Mouse (Mus musculus) bone marrow, adult 2 months (tissue): ENCODE data around the gene Atp2b4.

ENCODE experiments used
- CTCF ChIP-seq: fragments of 200-500 bp; IDR thresholded peaks from 2 replicates; pipeline ENCODE4 v1.5.1; 2011; ENCODE audit warnings: low read length, control low read depth; ENCODE audit not compliant: control insufficient read depth, insufficient read depth
- POLR2A ChIP-seq: fragments of 200-500 bp; IDR thresholded peaks from 2 replicates; pipeline ENCODE4 v1.6.1; 2011; ENCODE audit warnings: low read depth, mild to moderate bottlenecking, control low read depth, low read length, borderline replicate concordance; ENCODE audit not compliant: control insufficient read depth

- no peak for TF ChIP-seq CTCF
- TF ChIP-seq POLR2A, result no peak
These were observed 106.5 kb downstream of the Atp2b4 start for GRCm38 (mm10) chr1:133694301-133694700.
